Mouse (Mus musculus) kidney, adult 2 months (tissue): ENCODE results near the gene Cacna1g.

Experiments used
- CTCF ChIP-seq: fragments of 200-500 bp; conservative IDR thresholded peaks from 2 replicates; pipeline ENCODE4 v1.5.1; 2011; ENCODE audit warnings: low read depth, mild to moderate bottlenecking, control low read depth, low read length, moderate library complexity, mixed read lengths; ENCODE audit not compliant: insufficient read depth, insufficient read length
- POLR2A ChIP-seq: fragments of 200-500 bp; IDR thresholded peaks from one replicate; pipeline ENCODE4 v1.6.1; 2011; ENCODE audit warnings: low read depth, low read length, control low read depth

GRCm38 (mm10) chr11:94428091-94428835 lies 45.7 kb downstream of the Cacna1g start:
- no peak for TF ChIP-seq POLR2A
- no peak for TF ChIP-seq CTCF
